Comparison of ENCODE assay signal across 8 mouse cellular contexts in the genomic region with DNA sequence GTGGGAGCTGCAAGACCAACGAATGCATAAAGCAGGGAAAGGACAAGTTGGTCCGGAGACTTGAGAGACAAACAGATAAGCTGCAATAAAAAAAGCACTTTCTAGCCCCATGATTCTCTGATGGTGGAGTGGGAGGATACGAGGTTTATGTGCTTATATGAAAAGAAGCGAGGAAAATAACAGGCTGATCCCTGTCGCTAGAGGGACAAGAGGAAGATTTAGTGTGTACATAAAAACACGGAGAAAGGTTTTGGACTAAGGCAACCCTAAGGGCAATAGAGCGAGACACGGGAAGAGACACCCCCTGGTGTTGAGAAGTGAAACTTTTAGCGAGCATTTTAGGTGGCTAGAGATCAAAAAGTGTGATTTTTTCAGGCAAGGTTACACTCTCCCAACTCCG. TPM values are rescaled to one million over a fixed set of nuclear protein-coding genes. Genes with fewer than 3 reads are reported as not detected.
A peak's percentile ranks its signal among the peaks of the same experiment; 100 is the strongest.
DNase-seq lines count a peak whose midpoint lies in the region; ATAC-seq lines count a peak whose summit lies in the region.

No protein-coding gene starts in this region.

- peaks cover 57% of the 10 kb centered on the region for H3K4me1 ChIP-seq in forebrain, embryonic 10.5 days
- H3K4me1 ChIP-seq in intestine, embryonic 16.5 days (ENCODE audit: control insufficient read depth, insufficient read depth, low read length) = peaks cover 38% of the 10 kb centered on the region

- H3K9me3 ChIP-seq in forebrain, embryonic 10.5 days = no peaks in the 10 kb centered on the region
- no peaks in the 10 kb centered on the region for H3K9me3 ChIP-seq in intestine, embryonic 16.5 days (ENCODE audit: control insufficient read depth, low read length)

- H3K27me3 ChIP-seq in forebrain, embryonic 10.5 days (ENCODE audit: poor library complexity, severe bottlenecking) = peaks cover 3% of the 10 kb centered on the region; the same call in 1 of the 2 replicates
- no peaks in the 10 kb centered on the region for H3K27me3 ChIP-seq in intestine, embryonic 16.5 days (replicated peaks; ENCODE audit: control insufficient read depth, insufficient read depth, low read length)
- peaks cover 2% of the 10 kb centered on the region; the same call in 1 of the 2 replicates for H3K27me3 ChIP-seq in splenic B cell, adult 2 months (ENCODE audit: control insufficient read depth, insufficient read depth, low read length, poor library complexity, severe bottlenecking)

- H3K4me3 ChIP-seq in forebrain, embryonic 10.5 days = peak overlapping the region; percentile 86
- H3K4me3 ChIP-seq in intestine, embryonic 16.5 days (ENCODE audit: low read length) = peak overlapping the region; percentile 73

- H3K27ac ChIP-seq in forebrain, embryonic 10.5 days = peak overlapping the region; percentile 99
- peak overlapping the region; percentile 81 for H3K27ac ChIP-seq in intestine, embryonic 16.5 days (ENCODE audit: low read length)

- H3K36me3 ChIP-seq in forebrain, embryonic 10.5 days (replicated peaks) = peaks cover 27% of the 10 kb centered on the region
- no peaks in the 10 kb centered on the region for H3K36me3 ChIP-seq in intestine, embryonic 16.5 days (ENCODE audit: control insufficient read depth, insufficient read depth, low read length)
- no peaks in the 10 kb centered on the region for H3K36me3 ChIP-seq in splenic B cell, adult 2 months (ENCODE audit: control insufficient read depth, insufficient read depth, low read length, poor library complexity, severe bottlenecking)

- WGBS in forebrain, embryonic 10.5 days = 2% methylated on average over 10 of the region's 10 CpGs
- under 1% methylated on average over 10 of the region's 10 CpGs for WGBS in intestine, embryonic 16.5 days

- peak; percentile 80 for DNase-seq in embryo, embryonic 10 days (ENCODE audit: low spot score)
- DNase-seq in embryo, embryonic 9.5 days (ENCODE audit: extremely low spot score) = no peak
- DNase-seq in Muller cell, postnatal 12 days (ENCODE audit: inconsistent ontology term) = peak; percentile 84
- no peak for DNase-seq in forebrain, embryonic 10.5 days (ENCODE audit: extremely low spot score, low spot score)
- DNase-seq in lung, postnatal 10 days = peak; percentile 74
- DNase-seq in splenic B cell, adult 2 months (ENCODE audit: low read depth, low spot score) = peak; percentile 74
- no peak for DNase-seq in urinary bladder, postnatal 4 days (ENCODE audit: low spot score in 2 of 2)

- ATAC-seq in intestine, embryonic 16.5 days = peak; percentile 15; the same call in 1 of the 2 replicates

- peak overlapping the region; percentile 88 for H3K4me2 ChIP-seq in intestine, embryonic 16.5 days (ENCODE audit: low read depth, low read length)

- peak overlapping the region; percentile 86 for H3K9ac ChIP-seq in intestine, embryonic 16.5 days (ENCODE audit: low read depth, low read length)

RNA-seq across cellular contexts. Expression of a gene that starts 0.7 kb away (rescaled TPM):
- polyA plus RNA-seq in forebrain, embryonic 10.5 days (2016; fragmentation: Nextera tagmentation; extraction: Ambion mirVana) = 79.1 and 98.7 TPM in 2 replicates
- polyA plus RNA-seq in intestine, embryonic 16.5 days (2015; fragmentation: Nextera tagmentation; extraction: Ambion mirVana) = 12.9 and 13.1 TPM in 2 replicates

RNA-seq across cellular contexts. Expression of a gene that starts 23.6 kb away (rescaled TPM):
- polyA plus RNA-seq in forebrain, embryonic 10.5 days (2016; fragmentation: Nextera tagmentation; extraction: Ambion mirVana) = 59.1 and 65.4 TPM in 2 replicates
- polyA plus RNA-seq in intestine, embryonic 16.5 days (2015; fragmentation: Nextera tagmentation; extraction: Ambion mirVana) = 46.9 and 56.0 TPM in 2 replicates

RNA-seq across cellular contexts. Expression of a gene that starts 27.7 kb away (rescaled TPM):
- 9.5 and 11.0 TPM in 2 replicates for polyA plus RNA-seq in forebrain, embryonic 10.5 days (2016; fragmentation: Nextera tagmentation; extraction: Ambion mirVana)
- 6.0 and 7.8 TPM in 2 replicates for polyA plus RNA-seq in intestine, embryonic 16.5 days (2015; fragmentation: Nextera tagmentation; extraction: Ambion mirVana)

RNA-seq across cellular contexts. Expression of a gene that starts 39.8 kb away (rescaled TPM):
- 478 and 497 TPM in 2 replicates for polyA plus RNA-seq in forebrain, embryonic 10.5 days (2016; fragmentation: Nextera tagmentation; extraction: Ambion mirVana)
- polyA plus RNA-seq in intestine, embryonic 16.5 days (2015; fragmentation: Nextera tagmentation; extraction: Ambion mirVana) = 358 and 395 TPM in 2 replicates

RNA-seq across cellular contexts. Expression of a gene that starts 43.2 kb away (rescaled TPM):
- 0.05 and 0.12 TPM in 2 replicates for polyA plus RNA-seq in forebrain, embryonic 10.5 days (2016; fragmentation: Nextera tagmentation; extraction: Ambion mirVana)
- polyA plus RNA-seq in intestine, embryonic 16.5 days (2015; fragmentation: Nextera tagmentation; extraction: Ambion mirVana) = not detected in 2 replicates

Comparison
In these comparisons a context has a peak if more than half of its experiments do, and no peak if none do; other contexts are left out.
1. DNase-seq: peak in embryo, embryonic 10 days (single experiment), Muller cell, postnatal 12 days (single experiment), lung, postnatal 10 days (single experiment) and splenic B cell, adult 2 months (single experiment); none in embryo, embryonic 9.5 days (single experiment), forebrain, embryonic 10.5 days (single experiment) and urinary bladder, postnatal 4 days (0 of 2).